Mouse (Mus musculus) lung, embryonic 16.5 days (tissue): ENCODE measurements around the gene Mapk3. TPM values are rescaled to one million over a fixed set of nuclear protein-coding genes. Genes with fewer than 3 reads are reported as not detected.

Source experiments
- ATAC-seq: fragments of 200-750 bp; cut with Nextera tagmentation; 2 replicates; pipeline ENCODE4 v1.8.0; 2017; ENCODE audit warnings: low read depth, mild to moderate bottlenecking, moderate library complexity
- H3K27ac ChIP-seq: fragments of 300-500 bp; sonication (generic); 2 replicates; pipeline ENCODE4 v1.5.1; 2014; ENCODE audit warnings: mild to moderate bottlenecking, control low read depth, low read length
- H3K27me3 ChIP-seq: fragments of 300-500 bp; sonication (generic); 2 replicates; pipeline ENCODE4 v1.6.1; 2014; ENCODE audit warnings: low read depth, low read length, mixed read lengths; ENCODE audit not compliant: control insufficient read depth, insufficient read depth
- H3K36me3 ChIP-seq: fragments of 300-500 bp; sonication (generic); 2 replicates; pipeline ENCODE4 v1.6.1; 2014; ENCODE audit warnings: low read length; ENCODE audit not compliant: control insufficient read depth, insufficient read depth
- H3K4me1 ChIP-seq: fragments of 300-500 bp; sonication (generic); replicated peaks from 2 replicates; pipeline ENCODE4 v1.6.1; 2014; ENCODE audit warnings: low read length, mixed read lengths; ENCODE audit not compliant: control insufficient read depth, insufficient read depth
- H3K4me2 ChIP-seq: fragments of 300-500 bp; sonication (generic); 2 replicates; pipeline ENCODE4 v1.6.1; 2014; ENCODE audit warnings: low read depth, low read length, control low read depth
- H3K4me3 ChIP-seq: fragments of 300-500 bp; sonication (generic); 2 replicates; pipeline ENCODE4 v1.5.1; 2014; ENCODE audit warnings: mild to moderate bottlenecking, low read length, control low read depth
- H3K9ac ChIP-seq: fragments of 300-500 bp; sonication (generic); 2 replicates; pipeline ENCODE4 v1.6.1; 2014; ENCODE audit warnings: low read length, control low read depth
- H3K9me3 ChIP-seq: fragments of 300-500 bp; sonication (generic); 2 replicates; pipeline ENCODE4 v1.6.1; 2016; ENCODE audit warnings: low read length; ENCODE audit not compliant: control insufficient read depth
- WGBS: fragments of 180-500 bp; shearing (Covaris S2); extraction: QIAGEN DNeasy Blood & Tissue Kit; methylation state at CpG from one replicate; pipeline ENCODE4 v1.1.7; 2014; 5-methylcytosine and 5-hydroxymethylcytosine counted together
- polyA plus RNA-seq: library from polyadenylated mRNA; unstranded; fragments of >200 nt; fragmentation: Nextera tagmentation; extraction: Ambion mirVana; gene quantifications from 2 replicates; pipeline ENCODE4 v1.2.1, GENCODE M21; 2015

Gene Mapk3
- polyA plus RNA-seq, 1 experiment from 2014 or later = 138 TPM

- 75% methylated on average over 7 of the region's 7 CpGs for WGBS
- ATAC-seq = no peak
- no peak overlapping the region for H3K9ac ChIP-seq
- H3K4me1 ChIP-seq = peaks cover 17% of the 10 kb centered on the region
- H3K9me3 ChIP-seq = no peaks in the 10 kb centered on the region
- H3K27ac ChIP-seq = no peak overlapping the region
- H3K36me3 ChIP-seq = peaks cover 54% of the 10 kb centered on the region
- no peak overlapping the region for H3K4me3 ChIP-seq
- H3K4me2 ChIP-seq = no peak overlapping the region
- H3K27me3 ChIP-seq = no peaks in the 10 kb centered on the region
These were observed 25.1 kb downstream of the Mapk3 start for GRCm38 (mm10) chr7:126784469-126784868.

- no peak overlapping the region for H3K27ac ChIP-seq
- H3K4me2 ChIP-seq = no peak overlapping the region
- H3K9me3 ChIP-seq = no peaks in the 10 kb centered on the region
- 69% methylated on average over 4 of the region's 4 CpGs for WGBS
- peaks cover 11% of the 10 kb centered on the region for H3K4me1 ChIP-seq
- H3K36me3 ChIP-seq = peaks cover 58% of the 10 kb centered on the region
- no peaks in the 10 kb centered on the region for H3K27me3 ChIP-seq
- no peak overlapping the region for H3K4me3 ChIP-seq
- no peak overlapping the region for H3K9ac ChIP-seq
- ATAC-seq = no peak
These were observed 25.7 kb downstream of the Mapk3 start for GRCm38 (mm10) chr7:126785056-126785455.

GRCm38 (mm10) chr7:126786142-126786541 is 26.7 kb downstream of the Mapk3 start:
- Histone ChIP-seq H3K4me2 (no peak overlapping the region), H3K27ac (no peak overlapping the region), H3K36me3 (peaks cover 60% of the 10 kb centered on the region), H3K4me3 (no peak overlapping the region), H3K9me3 (no peaks in the 10 kb centered on the region), H3K27me3 (no peaks in the 10 kb centered on the region), H3K9ac (no peak overlapping the region), H3K4me1 (peaks cover 12% of the 10 kb centered on the region)
- 90% methylated on average over 14 of the region's 14 CpGs for WGBS
- no peak for ATAC-seq

GRCm38 (mm10) chr7:126789141-126789540 is 29.7 kb downstream of the Mapk3 start:
- no peak overlapping the region for H3K27ac ChIP-seq
- H3K4me1 ChIP-seq = peaks cover 13% of the 10 kb centered on the region
- H3K9ac ChIP-seq = no peak overlapping the region
- H3K9me3 ChIP-seq = no peaks in the 10 kb centered on the region
- H3K36me3 ChIP-seq = peaks cover 54% of the 10 kb centered on the region
- H3K4me2 ChIP-seq = no peak overlapping the region
- no peak for ATAC-seq
- WGBS = 86% methylated on average over 4 of the region's 4 CpGs
- H3K4me3 ChIP-seq = no peak overlapping the region
- no peaks in the 10 kb centered on the region for H3K27me3 ChIP-seq

GRCm38 (mm10) chr7:126791851-126792720 is 32.7 kb downstream of the Mapk3 start, which contains the start of gene Ppp4c:
Gene Ppp4c (minus strand): TSS chr7:126792496.
- Histone ChIP-seq H3K9ac (peak within 1 kb of the TSS; percentile 95), H3K36me3 (peaks cover 51% of the 10 kb centered on the region), H3K27me3 (no peaks in the 10 kb centered on the region), H3K9me3 (no peaks in the 10 kb centered on the region), H3K4me1 (peaks cover 17% of the 10 kb centered on the region), H3K4me2 (peak within 1 kb of the TSS; percentile 80), H3K4me3 (peak within 1 kb of the TSS; percentile 94), H3K27ac (peak within 1 kb of the TSS; percentile 97)
- WGBS = under 1% methylated on average over 73 of the region's 83 CpGs
- ATAC-seq = peak; percentile 95

GRCm38 (mm10) chr7:126792721-126793443 is 33.5 kb downstream of the Mapk3 start:
- Histone ChIP-seq H3K4me1 (peaks cover 25% of the 10 kb centered on the region), H3K36me3 (peaks cover 44% of the 10 kb centered on the region), H3K9ac (peak overlapping the region; percentile 64), H3K27ac (peak overlapping the region; percentile 97), H3K9me3 (no peaks in the 10 kb centered on the region), H3K27me3 (no peaks in the 10 kb centered on the region), H3K4me2 (peak overlapping the region; percentile 68), H3K4me3 (peak overlapping the region; percentile 94)
- 16% methylated on average over 11 of the region's 11 CpGs for WGBS
- no peak for ATAC-seq

GRCm38 (mm10) chr7:126793456-126794270 is 34.3 kb downstream of the Mapk3 start:
- Histone ChIP-seq H3K9ac (no peak overlapping the region), H3K36me3 (peaks cover 36% of the 10 kb centered on the region), H3K4me1 (peaks cover 28% of the 10 kb centered on the region), H3K4me2 (no peak overlapping the region), H3K27ac (no peak overlapping the region), H3K4me3 (no peak overlapping the region), H3K9me3 (no peaks in the 10 kb centered on the region), H3K27me3 (no peaks in the 10 kb centered on the region)
- 74% methylated on average over 4 of the region's 4 CpGs for WGBS
- no peak for ATAC-seq

- no peaks in the 10 kb centered on the region for H3K27me3 ChIP-seq
- ATAC-seq = no peak
- H3K4me3 ChIP-seq = no peak overlapping the region
- H3K4me2 ChIP-seq = no peak overlapping the region
- no peak overlapping the region for H3K27ac ChIP-seq
- H3K4me1 ChIP-seq = peaks cover 28% of the 10 kb centered on the region
- 61% methylated on average over 4 of the region's 4 CpGs for WGBS
- peaks cover 30% of the 10 kb centered on the region for H3K36me3 ChIP-seq
- no peak overlapping the region for H3K9ac ChIP-seq
- no peaks in the 10 kb centered on the region for H3K9me3 ChIP-seq
These were observed 34.8 kb downstream of the Mapk3 start for GRCm38 (mm10) chr7:126794271-126794605.
